Mouse (Mus musculus): ENCODE measurements at regions not wholly inside any gene's neighbourhood (a gene's known extent, or its start where the extent isn't known, plus 50 kb on each side); places are given as distances from the start of the nearest gene placed in this dataset.

DNA sequence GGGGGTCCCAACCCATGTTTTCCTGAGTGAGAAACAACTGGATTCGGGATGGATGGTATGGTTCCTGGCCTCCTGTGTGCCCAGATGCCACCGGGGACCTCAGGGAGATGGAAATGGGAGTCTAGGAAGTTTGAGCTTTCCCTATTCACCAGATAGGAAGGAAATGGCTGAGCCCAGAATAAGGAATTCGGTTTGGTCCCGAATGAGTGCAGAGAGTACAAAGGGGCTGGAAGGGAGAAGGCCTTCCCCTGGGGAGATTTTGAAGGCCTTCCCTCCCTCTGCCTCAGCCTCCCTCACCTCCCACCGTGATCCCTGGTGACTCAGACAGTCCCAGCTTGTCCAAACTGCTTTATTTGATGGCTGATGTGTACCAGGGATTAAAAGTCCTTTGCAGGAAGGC is 78.7 kb upstream of the Mpp6 start:
- TF ChIP-seq CTCF (conservative IDR thresholded peaks at IDR 0.05; ENCODE audit: low read length) (no peak), NANOG (IDR thresholded peaks at IDR 0.05; ENCODE audit: borderline replicate concordance, low read length) (no peak)
